Mouse (Mus musculus): ENCODE results near the gene Pcsk6.
A peak's percentile ranks its signal among the peaks of the same experiment; 100 is the strongest.
"Not testable (repeated sequence)": the region's sequence is repeated elsewhere in the genome, so short reads cannot be mapped to it uniquely, and the experiment has no call there.

Gene Pcsk6

GRCm38 (mm10) chr7:66003447-66003846 is 141.9 kb downstream of the Pcsk6 start:
- DNase-seq: no peak

DNA sequence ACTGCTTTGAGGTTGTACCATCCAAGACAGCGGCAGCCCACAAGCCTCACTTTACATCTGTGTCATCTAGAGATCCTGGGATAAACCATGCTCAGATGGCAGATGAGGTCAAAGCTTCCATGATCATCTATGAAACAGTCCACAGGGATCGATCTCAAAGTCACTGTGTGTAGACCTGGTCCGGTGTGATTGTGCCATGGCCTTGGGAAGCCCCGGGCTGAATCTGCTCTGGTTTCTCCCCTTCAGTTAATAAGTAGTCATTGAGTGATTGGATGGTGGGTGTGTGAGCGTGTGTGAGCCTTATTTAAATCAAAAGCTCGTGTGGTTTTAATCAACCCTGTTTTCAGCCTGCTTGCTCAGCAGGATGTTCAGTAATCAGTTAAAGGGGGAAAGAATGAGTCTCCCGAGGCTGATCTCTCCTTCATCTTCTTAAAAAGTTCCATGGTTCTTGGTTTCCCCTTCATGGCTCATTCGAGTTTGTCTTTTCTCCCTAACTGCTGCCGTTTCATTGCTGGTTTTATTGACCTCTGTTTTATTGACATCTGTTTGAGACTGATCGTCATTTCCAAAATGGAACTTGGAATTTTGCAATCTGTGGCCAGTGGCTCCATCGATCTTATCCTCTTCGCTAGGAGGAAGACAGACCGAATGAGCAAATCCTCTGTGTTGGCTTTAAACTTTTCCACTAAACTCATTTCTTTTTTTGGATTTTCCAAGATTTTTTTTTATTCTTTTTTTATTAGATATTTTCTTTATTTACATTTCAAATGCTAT is 142.5 kb downstream of the Pcsk6 start:
- DNase-seq: no peak

DNA sequence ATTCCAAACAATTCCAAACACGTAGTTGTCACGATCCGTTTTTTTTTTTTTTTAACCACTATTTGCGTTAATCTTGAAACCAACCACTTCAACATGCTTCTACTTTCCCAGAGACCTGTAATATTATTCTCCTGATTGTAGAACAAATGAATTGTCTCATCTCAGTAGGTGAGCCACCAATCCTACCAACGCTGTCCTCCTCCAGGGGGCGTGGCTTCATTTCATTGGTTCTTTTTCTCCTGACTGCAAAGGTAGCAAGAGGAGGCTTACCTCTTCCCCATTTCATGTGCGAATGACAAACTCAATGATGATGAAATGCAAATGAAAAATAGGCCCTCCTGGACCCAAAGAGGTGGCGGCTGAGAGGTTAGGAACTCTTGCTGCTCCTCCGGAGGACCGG is 143.5 kb downstream of the Pcsk6 start:
- DNase-seq: no peak

- DNase-seq: no peak
These were observed 146.8 kb downstream of the Pcsk6 start for GRCm38 (mm10) chr7:66008161-66008891.

GRCm38 (mm10) chr7:66008892-66009273 is 147.3 kb downstream of the Pcsk6 start:
- no peak for DNase-seq

- no peak for DNase-seq
These were observed 149.0 kb downstream of the Pcsk6 start for GRCm38 (mm10) chr7:66010518-66010917.

- DNase-seq: no peak
These were observed 166.2 kb downstream of the Pcsk6 start for GRCm38 (mm10) chr7:66027747-66028146.

DNA sequence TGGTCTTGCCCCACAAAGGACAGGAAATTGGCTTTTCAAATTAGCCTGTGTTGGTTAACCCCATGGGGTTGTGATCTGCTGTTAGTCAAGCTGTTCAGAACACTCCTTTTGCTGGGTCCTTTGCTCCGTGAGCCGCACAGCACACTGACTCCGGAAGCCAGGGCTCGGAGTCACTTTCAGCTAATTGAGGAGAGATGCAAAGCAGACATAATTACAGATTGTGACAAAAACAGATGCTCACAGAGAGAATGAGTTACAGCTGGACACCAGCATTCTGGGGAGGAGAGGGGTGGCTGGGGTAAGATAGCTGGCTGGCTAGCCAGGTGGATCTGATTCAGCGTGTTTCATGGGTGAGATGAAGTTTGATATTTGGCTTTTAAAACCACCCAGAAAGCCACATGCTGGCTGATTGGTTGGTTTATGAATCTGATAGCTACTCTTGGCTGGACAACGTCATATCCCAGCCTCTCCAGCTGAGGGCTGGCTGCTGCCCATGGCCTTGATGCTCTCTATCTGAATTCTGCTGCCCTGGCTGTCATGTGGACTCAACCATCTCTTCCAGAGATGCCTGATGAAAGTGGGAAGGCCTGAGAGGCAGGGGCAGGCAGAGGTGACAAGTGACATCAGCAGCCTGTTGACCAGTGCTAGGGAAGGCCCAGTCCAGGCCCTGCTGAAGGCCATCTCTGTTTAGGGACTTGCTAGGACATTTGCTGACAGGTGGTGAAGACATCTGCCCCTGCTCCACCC is 167.4 kb downstream of the Pcsk6 start:
- DNase-seq: no peak

DNA sequence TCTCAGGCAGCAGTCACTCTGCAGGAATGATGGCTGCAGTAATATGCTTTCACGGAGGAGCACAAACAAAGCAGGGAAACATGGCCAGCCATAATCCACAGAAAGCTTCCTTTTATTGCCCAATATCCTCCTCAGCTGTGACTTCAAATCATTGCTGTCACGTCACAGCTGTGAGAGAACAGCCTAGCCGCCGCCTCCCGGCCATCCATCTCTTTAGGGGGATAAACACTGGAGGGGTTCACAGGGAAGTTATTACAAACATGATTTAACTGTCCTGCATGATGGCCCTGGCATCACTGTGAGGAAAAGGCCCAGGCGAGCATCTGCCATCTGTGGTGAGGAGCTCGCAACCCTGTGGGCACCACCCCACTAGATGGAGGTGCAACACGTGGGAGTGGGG is 175.3 kb downstream of the Pcsk6 start:
- DNase-seq: no peak

DNA sequence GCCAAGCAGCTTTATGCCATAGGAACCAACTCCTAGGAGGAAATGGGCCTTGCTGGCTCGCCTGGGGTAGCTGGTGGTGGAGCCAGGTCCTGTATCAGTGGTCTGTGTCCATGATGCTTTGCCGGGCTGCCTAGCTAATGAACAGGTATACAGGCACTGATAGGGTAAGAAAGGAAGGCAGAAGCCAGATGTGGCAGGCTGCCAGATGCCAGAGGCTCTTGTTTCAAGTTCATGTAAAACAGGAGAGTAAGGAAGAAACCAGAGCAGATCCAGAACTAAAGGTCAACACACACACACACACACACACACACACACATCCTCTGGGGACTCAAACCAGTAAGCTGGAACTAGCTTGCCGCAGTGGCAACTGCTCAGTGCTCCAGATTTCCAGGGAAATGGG is 176.7 kb downstream of the Pcsk6 start:
- DNase-seq: no peak

DNA sequence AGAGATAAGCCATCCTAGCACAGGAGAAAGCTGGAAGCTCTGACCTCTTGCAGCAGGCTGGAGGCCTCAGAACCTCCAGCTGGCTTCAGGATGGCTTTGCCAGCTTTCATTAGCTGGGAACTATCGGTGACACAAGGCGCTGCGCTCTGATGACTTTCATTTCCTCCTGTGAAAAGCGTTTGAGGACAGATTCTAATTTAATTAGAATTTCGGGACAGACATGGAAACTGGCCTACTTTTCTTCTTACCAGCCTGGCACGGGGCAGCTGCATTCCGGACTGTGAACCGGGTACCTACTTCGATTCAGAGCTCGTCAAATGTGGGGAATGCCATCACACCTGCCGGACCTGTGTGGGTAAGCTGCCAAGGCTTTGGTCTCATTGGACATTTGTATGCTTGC is 177.2 kb downstream of the Pcsk6 start:
- no peak for DNase-seq

DNA sequence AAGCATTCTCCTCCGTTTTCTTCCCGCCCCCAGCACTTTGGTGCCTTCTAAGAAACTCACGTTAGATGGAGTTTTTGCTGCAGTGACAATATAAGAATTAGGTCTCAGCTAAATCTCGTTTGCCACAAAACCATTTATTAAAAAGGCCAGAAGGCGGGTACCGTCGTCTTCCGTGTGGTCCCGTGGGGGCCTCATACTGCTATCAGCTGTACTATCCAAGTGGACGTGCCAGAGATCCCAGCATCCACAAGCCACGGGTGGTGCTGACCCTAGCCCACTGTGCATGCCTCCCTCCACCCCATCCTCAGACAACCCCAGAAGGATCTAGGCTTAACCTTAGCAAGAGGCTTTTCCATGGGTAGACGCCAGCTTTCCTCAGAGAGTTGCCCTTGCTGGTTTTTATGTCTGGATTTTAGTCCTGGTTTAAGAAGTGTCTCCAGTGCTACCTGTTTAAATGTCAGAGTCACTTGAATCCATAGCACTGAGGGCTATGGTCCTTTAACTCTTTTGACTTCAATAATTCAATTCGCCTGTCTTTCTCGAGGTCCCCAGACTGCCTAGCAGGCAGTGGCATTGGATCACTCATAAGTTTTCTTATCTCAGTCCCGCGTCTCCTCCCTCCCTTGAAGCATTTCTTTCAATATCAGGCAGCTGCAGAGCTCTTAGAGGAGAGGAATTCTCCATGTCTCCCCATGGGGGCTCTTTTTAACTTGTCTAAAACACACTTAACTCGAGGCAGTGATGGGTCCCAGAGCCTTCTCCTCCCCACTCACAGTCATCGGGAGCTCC is 178.7 kb downstream of the Pcsk6 start:
- DNase-seq: no peak

DNA sequence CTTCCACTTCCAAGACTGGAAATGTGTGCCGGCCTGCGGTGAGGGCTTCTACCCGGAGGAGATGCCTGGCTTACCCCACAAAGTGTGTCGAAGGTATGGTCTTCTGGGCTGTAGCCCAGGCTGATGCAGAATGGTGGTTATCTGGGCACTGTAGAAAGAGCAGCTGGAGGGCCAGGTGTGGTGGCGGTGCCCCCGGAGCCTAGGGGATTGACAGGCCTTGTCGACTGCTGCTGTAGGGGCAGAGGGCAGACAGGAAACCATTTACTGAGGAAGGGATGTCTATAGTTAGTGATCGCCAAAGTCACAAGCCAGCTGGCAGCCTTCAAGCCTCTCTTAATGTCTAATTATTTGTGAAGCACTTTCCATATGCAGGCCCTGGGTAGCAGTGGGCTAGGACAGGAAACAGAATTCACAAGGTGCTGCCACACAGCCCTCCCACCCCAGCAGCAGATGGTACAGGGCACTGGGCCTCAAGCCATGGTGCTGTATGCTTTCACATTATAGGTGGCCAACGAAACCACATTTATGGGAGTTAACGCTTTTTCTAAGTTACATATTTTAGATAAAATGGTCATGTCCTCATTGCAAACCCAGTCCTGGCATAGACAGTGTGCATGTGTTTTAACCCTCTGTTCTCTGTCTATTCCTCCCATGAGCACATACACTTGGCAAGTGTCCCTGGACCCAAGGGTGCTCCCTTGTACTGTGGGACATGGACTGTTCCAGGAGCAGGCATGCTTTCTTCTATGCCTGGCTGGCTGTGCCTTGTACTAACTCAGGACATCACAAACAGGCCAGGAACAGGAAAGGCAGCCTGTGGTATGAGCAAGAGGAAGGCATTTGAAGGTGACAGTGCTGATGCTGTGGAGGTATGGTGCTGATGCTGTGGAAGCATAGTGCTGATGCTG is 182.3 kb downstream of the Pcsk6 start, which contains the start of gene Gm45213:
Gm45213 (plus strand) TSS at position 51 of the 908 bp plus-strand sequence.
- peak; percentile 24 to 35 for DNase-seq

GRCm38 (mm10) chr7:66044617-66045016 is 183.1 kb downstream of the Pcsk6 start:
- no peak for DNase-seq

DNA sequence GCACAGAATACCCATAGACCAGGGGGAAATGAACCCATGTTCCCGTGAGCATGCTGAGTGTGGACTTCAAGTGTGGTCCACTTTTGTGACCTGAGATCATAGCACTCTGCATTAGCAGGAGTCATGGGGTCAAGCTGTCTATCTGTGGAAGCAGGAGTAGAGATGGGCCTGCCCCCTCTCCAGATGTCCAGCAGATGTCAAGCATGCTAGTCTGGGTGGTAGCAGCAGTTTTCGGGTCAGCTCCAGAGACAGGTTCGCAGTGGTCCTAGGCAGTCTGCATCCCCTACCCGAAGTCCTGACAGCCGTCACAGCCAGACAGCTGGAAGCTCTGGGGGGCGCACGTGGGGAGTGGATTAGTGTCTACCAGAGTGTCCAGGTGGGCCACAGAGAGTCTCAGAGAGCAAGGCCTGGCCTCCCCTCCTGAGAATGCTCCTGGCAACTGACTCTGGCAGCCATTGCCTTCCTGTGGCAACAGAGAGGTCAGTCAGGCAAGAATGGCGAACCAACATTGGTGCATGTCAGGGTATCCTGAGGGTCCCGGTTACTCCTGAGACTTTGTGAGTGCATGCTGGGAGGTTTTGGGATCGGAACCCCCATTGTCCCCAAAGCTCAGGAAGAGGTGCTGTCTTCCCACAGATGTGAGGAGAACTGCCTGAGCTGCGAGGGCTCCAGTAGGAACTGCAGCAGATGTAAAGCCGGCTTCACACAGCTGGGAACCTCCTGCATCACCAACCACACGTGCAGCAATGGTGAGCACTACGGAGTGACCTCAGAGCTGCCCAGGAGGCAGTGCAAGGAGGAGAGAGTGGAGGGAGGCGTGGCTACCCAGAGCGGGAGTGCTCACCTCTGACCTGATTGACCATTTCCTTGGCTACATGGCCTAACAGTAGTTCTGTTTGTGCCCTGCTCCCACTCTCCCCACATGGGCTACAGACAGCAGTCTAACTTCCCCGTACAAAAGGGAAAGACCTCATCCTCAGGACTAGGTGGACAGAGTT is 185.7 kb downstream of the Pcsk6 start:
- DNase-seq: no peak

DNA sequence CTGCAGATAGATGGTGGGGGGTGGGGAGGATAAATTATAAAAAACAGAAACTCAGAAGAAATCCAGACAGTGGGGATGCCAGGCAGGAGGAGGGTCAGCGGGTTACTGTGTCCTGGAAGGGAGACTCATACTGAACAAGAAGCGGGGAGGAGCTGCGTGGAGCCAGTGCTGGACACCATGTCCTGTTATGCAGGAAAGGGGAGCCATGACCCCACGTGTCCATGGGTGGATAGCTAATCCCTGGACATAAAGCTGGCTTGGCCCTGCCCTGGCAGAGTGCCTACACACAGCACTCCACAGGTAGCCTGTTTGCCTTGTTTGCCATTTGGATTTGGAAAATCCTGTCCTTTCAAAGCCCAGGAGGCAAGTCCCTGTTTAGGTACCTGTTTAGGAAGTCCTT is 186.4 kb downstream of the Pcsk6 start:
- no peak for DNase-seq

DNA sequence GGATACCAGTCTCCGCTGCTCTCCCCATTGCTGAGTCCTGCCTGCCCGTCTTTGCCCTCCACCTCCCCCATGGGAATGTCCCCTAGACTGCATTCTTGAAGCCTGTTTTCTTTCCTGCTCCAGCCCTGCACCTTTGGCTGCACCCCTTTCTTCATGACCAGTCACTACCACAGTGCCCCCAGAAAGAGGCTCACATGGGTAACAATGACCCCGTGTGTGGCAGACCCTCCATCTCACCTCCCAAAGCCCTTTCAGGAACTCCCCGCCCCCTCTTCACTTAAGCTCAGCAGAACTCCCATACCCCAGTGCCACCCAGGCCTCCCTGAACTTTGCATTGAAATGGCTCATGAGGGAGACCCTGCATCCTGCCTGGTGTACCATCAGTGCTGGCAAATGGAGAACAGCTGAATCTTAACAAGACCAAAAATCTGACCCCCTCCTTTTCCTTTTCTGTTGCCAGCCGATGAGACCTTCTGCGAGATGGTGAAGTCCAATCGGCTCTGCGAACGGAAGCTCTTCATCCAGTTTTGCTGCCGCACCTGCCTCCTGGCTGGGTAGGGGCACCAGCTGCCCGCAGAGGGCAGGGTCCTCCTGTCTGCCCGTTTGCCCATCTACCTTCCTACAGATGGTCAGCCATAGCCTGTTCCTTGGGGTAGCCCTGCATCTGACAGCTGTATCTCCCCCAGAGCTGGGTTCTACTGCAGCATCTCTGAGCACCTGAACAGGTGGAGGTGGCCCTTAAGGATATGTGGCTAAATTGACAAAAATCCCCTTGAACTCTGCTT is 187.1 kb downstream of the Pcsk6 start:
- no peak for DNase-seq

- no peak for DNase-seq
These were observed 192.5 kb downstream of the Pcsk6 start for GRCm38 (mm10) chr7:66053946-66054483.

DNA sequence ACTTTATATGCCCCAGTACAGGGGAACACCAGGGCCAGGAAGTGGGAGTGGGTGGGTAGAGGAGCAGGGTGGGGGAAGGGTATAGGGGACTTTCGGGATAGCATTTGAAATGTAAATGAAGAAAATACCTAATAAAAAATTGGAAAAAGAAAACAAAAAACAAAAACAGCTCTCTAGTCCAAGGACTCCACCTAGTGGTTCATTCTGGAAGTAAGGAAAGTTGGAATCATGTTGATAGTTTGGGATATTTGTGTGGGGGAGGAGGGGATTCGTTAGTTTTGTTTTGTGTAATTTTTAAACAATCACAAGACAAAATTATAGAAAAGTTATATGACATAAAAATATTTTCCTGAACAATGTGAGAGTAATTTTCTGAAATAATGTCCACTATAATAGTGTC is 193.8 kb downstream of the Pcsk6 start:
- not testable (repeated sequence) for DNase-seq
